ENCODE assay signal across 19 mouse cellular contexts in genomic region chr19:34232326-34232725, GRCm38 (mm10). TPM values are rescaled to one million over a fixed set of nuclear protein-coding genes. Genes with fewer than 3 reads are reported as not detected.
DNase-seq lines count a peak whose midpoint lies in the region; TF ChIP-seq lines count a peak whose summit lies in the region.
"Had no signal": no experiment of that assay in that cellular context is flagged by ENCODE, and none has a peak within 500 bp of the region (broad histone marks: within the 10 kb centered on the region; RNA-seq: fewer than 3 reads in every experiment).

No protein-coding gene starts in this region.

- H3K9me3 ChIP-seq in E14TG2a.4 (ENCODE audit: low read length), result no peaks in the 10 kb centered on the region
- H3K9me3 ChIP-seq: embryonic facial prominence, embryonic 12.5 days; forebrain, embryonic 12.5 days; G1E; heart, embryonic 12.5 days; hindbrain, embryonic 10.5 days had no signal

- no peak for TF ChIP-seq CTCF in layer of hippocampus, adult 2 months (conservative IDR thresholded peaks at IDR 0.05)
- no peak for TF ChIP-seq CTCF in E14TG2a.4 (conservative IDR thresholded peaks at IDR 0.05; ENCODE audit: low read length)

- no peak for DNase-seq in layer of hippocampus, adult 2 months (ENCODE audit: low spot score in 2 of 2)
- no peak for DNase-seq in layer of hippocampus, postnatal 10 days (ENCODE audit: low spot score in 2 of 2)
- peak; percentile 63 for DNase-seq in R1 (ENCODE audit: low read depth, low spot score)
- DNase-seq in retina, embryonic 14.5 days (ENCODE audit: low spot score), result peak; percentile 19
- no peak for DNase-seq in heart, adult 11 months
- no peak for DNase-seq in lung, postnatal 4 days
- DNase-seq: adrenal gland, postnatal 14 days; cerebellum, adult 11-12 months; cerebellum, postnatal 25 days; embryo, embryonic 11 days; gastrocnemius, postnatal 14 days had no signal

- H3K27me3 ChIP-seq in E14TG2a.4 (ENCODE audit: insufficient read depth, low read length), result no peaks in the 10 kb centered on the region
- H3K27me3 ChIP-seq: CH12.LX; embryonic facial prominence, embryonic 12.5 days; forebrain, embryonic 12.5 days; heart, embryonic 12.5 days had no signal

- H3K4me1 ChIP-seq in E14TG2a.4 (replicated peaks; ENCODE audit: low read depth, low read length), result peaks cover 15% of the 10 kb centered on the region
- H3K4me1 ChIP-seq: embryonic facial prominence, embryonic 12.5 days; forebrain, embryonic 12.5 days had no signal

- no peak overlapping the region for H3K4me3 ChIP-seq in layer of hippocampus, adult 2 months
- 0 out of 2 replicates have a peak overlapping the region, but pooled peaks have one; percentile 5 for H3K4me3 ChIP-seq in E14TG2a.4 (replicated peaks; ENCODE audit: low read length)
- H3K4me3 ChIP-seq: embryonic facial prominence, embryonic 12.5 days; forebrain, embryonic 12.5 days; heart, embryonic 12.5 days; hindbrain, embryonic 10.5 days had no signal

- peak overlapping the region; percentile 37; the same call in 1 of the 2 replicates for H3K27ac ChIP-seq in layer of hippocampus, adult 2 months
- H3K27ac ChIP-seq: embryonic facial prominence, embryonic 12.5 days; forebrain, embryonic 12.5 days; hindbrain, embryonic 10.5 days; hindbrain, embryonic 14.5 days had no signal

- H3K36me3 ChIP-seq in E14TG2a.4 (ENCODE audit: insufficient read depth, low read length), result no peaks in the 10 kb centered on the region; the same call in 1 of the 2 replicates
- H3K36me3 ChIP-seq: embryonic facial prominence, embryonic 12.5 days; forebrain, embryonic 12.5 days; G1E; hindbrain, embryonic 10.5 days had no signal

RNA-seq across cellular contexts. Expression of gene Acta2, which starts 23.1 kb away (rescaled TPM):
- total RNA-seq in layer of hippocampus, adult 2 months (2021), result 10 to 100 TPM; 12.2 to 18.3 TPM
- total RNA-seq in layer of hippocampus, postnatal 10 days (2021), result 10 to 100 TPM; 16.2 to 21.5 TPM
- total RNA-seq: G1E had no signal

RNA-seq across cellular contexts. Expression of gene Stambpl1, which starts 40.3 kb away (rescaled TPM):
- total RNA-seq in layer of hippocampus, adult 2 months (2021), result 10 to 100 TPM; 20.0 to 21.1 TPM
- 10 to 100 TPM; 17.3 to 23.0 TPM for total RNA-seq in layer of hippocampus, postnatal 10 days (2021)

RNA-seq across cellular contexts. Expression of gene Fas, which starts 58.1 kb away (rescaled TPM):
- total RNA-seq in layer of hippocampus, adult 2 months (2021), result 1 to 10 TPM; 1.5 to 2.9 TPM
- 1 to 10 TPM in 1 of 2 experiments, not detected in 1; 1.2 TPM for total RNA-seq in layer of hippocampus, postnatal 10 days (2021)
- total RNA-seq: G1E had no signal

Comparison
In these comparisons a context has a peak if more than half of its experiments do, and no peak if none do; other contexts are left out.
1. DNase-seq: peak in R1 (single experiment) and retina, embryonic 14.5 days (single experiment); none in layer of hippocampus, adult 2 months (0 of 2), layer of hippocampus, postnatal 10 days (0 of 2), heart, adult 11 months (single experiment) and lung, postnatal 4 days (0 of 2).